Mouse (Mus musculus): ENCODE measurements around the gene Vmn2r71.

DNA sequence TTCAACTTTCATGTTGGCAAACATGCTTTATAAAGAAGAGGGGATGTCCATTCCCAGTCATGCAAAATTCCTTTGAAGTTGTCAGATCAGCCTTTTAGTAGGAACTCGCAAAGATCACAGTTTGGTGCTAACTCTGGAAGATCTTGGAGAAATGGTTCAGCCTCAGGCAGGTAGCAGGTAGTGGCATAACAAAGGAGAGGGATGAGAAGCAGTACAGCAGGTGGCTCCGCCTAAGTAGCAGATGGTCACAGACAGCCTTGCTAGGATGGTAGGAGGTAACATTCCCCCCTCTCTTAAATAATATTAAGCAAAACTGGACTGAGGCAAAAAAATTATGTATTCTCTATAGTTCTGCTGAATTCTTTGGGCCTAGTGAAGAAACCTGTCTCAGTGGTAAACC is 20.8 kb upstream of the Vmn2r71 start:
- TF ChIP-seq CTCF (IDR thresholded peaks at IDR 0.05; ENCODE audit: insufficient read depth, low read length) (no peak), POLR2A (IDR thresholded peaks at IDR 0.05; ENCODE audit: borderline replicate concordance, extremely low read depth, low read depth, low read length) (no peak)

Measured in lung, adult 2 months (tissue).